Mouse (Mus musculus): Measurements from ENCODE around the gene Tlr12. TPM values are rescaled to one million over a fixed set of nuclear protein-coding genes. Genes with fewer than 3 reads are reported as not detected.

Gene Tlr12
- polyA plus RNA-seq, 1 experiment from 2014 or later: 0.57 TPM

Other genes starting within 250 kb of the Tlr12 start
- 5.0 and 5.1 TPM in 2 replicates for gene Zscan20, start 8.5 kb downstream of the Tlr12 start, polyA plus RNA-seq (2016; fragmentation: Nextera tagmentation; extraction: Ambion mirVana)
- gene Phc2, start 36.1 kb upstream of the Tlr12 start, polyA plus RNA-seq (2016; fragmentation: Nextera tagmentation; extraction: Ambion mirVana): 24.5 and 35.2 TPM in 2 replicates
- gene A3galt2, start 136.7 kb upstream of the Tlr12 start, polyA plus RNA-seq (2016; fragmentation: Nextera tagmentation; extraction: Ambion mirVana): 0.04 and 0.10 TPM in 2 replicates
- 20.7 and 35.9 TPM in 2 replicates for gene Zfp362, start 187.4 kb upstream of the Tlr12 start, polyA plus RNA-seq (2016; fragmentation: Nextera tagmentation; extraction: Ambion mirVana)

All from heart, embryonic 10.5 days (tissue).